ENCODE assay signal across 9 mouse cellular contexts in genomic region chr7:40670401-40670800, GRCm38 (mm10).
"Had no signal": no experiment of that assay in that cellular context is flagged by ENCODE, and none has a peak within 500 bp of the region (broad histone marks: within the 10 kb centered on the region; RNA-seq: fewer than 3 reads in every experiment).

No protein-coding gene starts in this region.

- ATAC-seq: lung, postnatal 0 days; midbrain, embryonic 13.5 days had no signal

- H3K4me1 ChIP-seq: hindbrain, embryonic 15.5 days; midbrain, embryonic 13.5 days had no signal

- H3K9ac ChIP-seq: hindbrain, embryonic 15.5 days; limb, embryonic 12.5 days; liver, embryonic 14.5 days; midbrain, embryonic 13.5 days had no signal

- DNase-seq: lung, adult 18-20 months; thymus, adult 18-20 months; thymus, postnatal 14 days had no signal

- H3K27me3 ChIP-seq: hindbrain, embryonic 15.5 days; limb, embryonic 12.5 days; midbrain, embryonic 13.5 days had no signal

- H3K27ac ChIP-seq: hindbrain, embryonic 15.5 days; left cerebral cortex, adult 2 months; limb, embryonic 12.5 days; liver, embryonic 14.5 days; midbrain, embryonic 13.5 days had no signal

- H3K4me3 ChIP-seq: hindbrain, embryonic 15.5 days; left cerebral cortex, adult 2 months; limb, embryonic 12.5 days; midbrain, embryonic 13.5 days had no signal

- H3K4me2 ChIP-seq: hindbrain, embryonic 15.5 days; limb, embryonic 12.5 days; midbrain, embryonic 13.5 days had no signal

- H3K9me3 ChIP-seq: hindbrain, embryonic 15.5 days; limb, embryonic 12.5 days; midbrain, embryonic 13.5 days had no signal

- H3K36me3 ChIP-seq: hindbrain, embryonic 15.5 days; limb, embryonic 12.5 days; midbrain, embryonic 13.5 days had no signal
